Mouse (Mus musculus) intestine, embryonic 16.5 days (tissue): ENCODE data around the gene Fcor. TPM values are rescaled to one million over a fixed set of nuclear protein-coding genes. Genes with fewer than 3 reads are reported as not detected.

ENCODE experiments used
- ATAC-seq: fragments of 200-750 bp; cut with Nextera tagmentation; 2 replicates; pipeline ENCODE4 v1.8.0; 2017; ENCODE audit warnings: moderate TSS enrichment, moderate library complexity
- H3K27ac ChIP-seq: fragments of 300-500 bp; sonication (generic); 2 replicates; pipeline ENCODE4 v1.5.1; 2014; ENCODE audit warnings: mild to moderate bottlenecking, low read length
- H3K27me3 ChIP-seq: fragments of 300-500 bp; sonication (generic); replicated peaks from 2 replicates; pipeline ENCODE4 v1.6.1; 2014; ENCODE audit warnings: low read length, control low read depth, mixed read lengths; ENCODE audit not compliant: control insufficient read depth, insufficient read depth
- H3K36me3 ChIP-seq: fragments of 300-500 bp; sonication (generic); 2 replicates; pipeline ENCODE4 v1.6.1; 2014; ENCODE audit warnings: low read length, control low read depth; ENCODE audit not compliant: control insufficient read depth, insufficient read depth
- H3K4me1 ChIP-seq: fragments of 300-500 bp; sonication (generic); 2 replicates; pipeline ENCODE4 v1.6.1; 2014; ENCODE audit warnings: low read length, control low read depth, mixed read lengths; ENCODE audit not compliant: control insufficient read depth, insufficient read depth
- H3K4me2 ChIP-seq: fragments of 300-500 bp; sonication (generic); 2 replicates; pipeline ENCODE4 v1.6.1; 2014; ENCODE audit warnings: low read depth, low read length, control low read depth
- H3K4me3 ChIP-seq: fragments of 300-500 bp; sonication (generic); 2 replicates; pipeline ENCODE4 v1.5.1; 2014; ENCODE audit warnings: mild to moderate bottlenecking, low read length
- H3K9ac ChIP-seq: fragments of 300-500 bp; sonication (generic); 2 replicates; pipeline ENCODE4 v1.6.1; 2014; ENCODE audit warnings: low read depth, low read length
- H3K9me3 ChIP-seq: fragments of 300-500 bp; sonication (generic); 2 replicates; pipeline ENCODE4 v1.6.1; 2016; ENCODE audit warnings: low read length, control low read depth; ENCODE audit not compliant: control insufficient read depth
- WGBS: fragments of 180-500 bp; shearing (Covaris S2); extraction: QIAGEN DNeasy Blood & Tissue Kit; methylation state at CpG from one replicate; pipeline ENCODE4 v1.1.7; 2014; 5-methylcytosine and 5-hydroxymethylcytosine counted together
- polyA plus RNA-seq: library from polyadenylated mRNA; unstranded; fragments of >200 nt; fragmentation: Nextera tagmentation; extraction: Ambion mirVana; gene quantifications from 2 replicates; pipeline ENCODE4 v1.2.1, GENCODE M21; 2015

Fcor gene
- polyA plus RNA-seq, 1 experiment from 2014 or later: 7.3 TPM

- Histone ChIP-seq H3K9ac (peak overlapping the region; percentile 86), H3K9me3 (no peaks in the 10 kb centered on the region), H3K4me1 (peaks cover 11% of the 10 kb centered on the region), H3K36me3 (peaks cover 18% of the 10 kb centered on the region), H3K27me3 (no peaks in the 10 kb centered on the region), H3K4me2 (peak overlapping the region; percentile 80), H3K4me3 (peak overlapping the region; percentile 70), H3K27ac (peak overlapping the region; percentile 97)
- peak; percentile 20 for ATAC-seq
- 2% methylated on average over 15 of the region's 15 CpGs for WGBS
Observed at GRCm38 (mm10) chr8:3676993-3677579, 4.9 kb upstream of the Fcor start.

- 1% methylated on average over 60 of the region's 61 CpGs for WGBS
- peaks cover 11% of the 10 kb centered on the region for H3K4me1 ChIP-seq
- H3K4me2 ChIP-seq: peak within 1 kb of the TSS; percentile 80
- no peaks in the 10 kb centered on the region for H3K9me3 ChIP-seq
- ATAC-seq: peak; percentile 90
- H3K4me3 ChIP-seq: peak within 1 kb of the TSS; percentile 70
- peak within 1 kb of the TSS; percentile 97 for H3K27ac ChIP-seq
- no peaks in the 10 kb centered on the region for H3K27me3 ChIP-seq
- H3K9ac ChIP-seq: peak within 1 kb of the TSS; percentile 86
- H3K36me3 ChIP-seq: peaks cover 16% of the 10 kb centered on the region
Observed at GRCm38 (mm10) chr8:3676131-3676992, 4.2 kb upstream of the Fcor start, which contains the start of gene Trappc5. TSS of gene Trappc5 (plus strand) at chr8:3676299.

- Histone ChIP-seq H3K27ac (no peak overlapping the region), H3K4me3 (no peak overlapping the region), H3K4me1 (peaks cover 11% of the 10 kb centered on the region), H3K9me3 (no peaks in the 10 kb centered on the region), H3K9ac (no peak overlapping the region), H3K4me2 (no peak overlapping the region), H3K36me3 (peaks cover 10% of the 10 kb centered on the region), H3K27me3 (no peaks in the 10 kb centered on the region)
- 52% methylated on average over 3 of the region's 3 CpGs for WGBS
- no peak for ATAC-seq
Observed at GRCm38 (mm10) chr8:3674671-3675070, 2.5 kb upstream of the Fcor start.

- no peak for ATAC-seq
- H3K4me2 ChIP-seq: no peak overlapping the region
Observed at GRCm38 (mm10) chr8:3670388-3670787, 1.8 kb downstream of the Fcor start.

GRCm38 (mm10) chr8:3665507-3665906, 6.7 kb downstream of the Fcor start, which contains the start of gene Mcemp1:
TSS of gene Mcemp1 (plus strand) at chr8:3665754.
- Histone ChIP-seq H3K4me2 (no peak within 1 kb of the TSS), H3K4me3 (no peak within 1 kb of the TSS), H3K4me1 (no peaks in the 10 kb centered on the region), H3K9me3 (no peaks in the 10 kb centered on the region), H3K36me3 (no peaks in the 10 kb centered on the region), H3K9ac (no peak within 1 kb of the TSS), H3K27ac (no peak within 1 kb of the TSS), H3K27me3 (no peaks in the 10 kb centered on the region)
- WGBS: 74% methylated on average over 6 of the region's 6 CpGs
- ATAC-seq: no peak

More at GRCm38 (mm10) chr8:3670388-3670787, 1.8 kb downstream of the Fcor start:
- H3K27ac ChIP-seq: no peak overlapping the region
- H3K9me3 ChIP-seq: no peaks in the 10 kb centered on the region
- H3K4me3 ChIP-seq: no peak overlapping the region
- H3K27me3 ChIP-seq: no peaks in the 10 kb centered on the region
- H3K9ac ChIP-seq: no peak overlapping the region
- no peaks in the 10 kb centered on the region for H3K36me3 ChIP-seq
- 77% methylated on average over 2 of the region's 2 CpGs for WGBS
- no peaks in the 10 kb centered on the region for H3K4me1 ChIP-seq

- no peaks in the 10 kb centered on the region for H3K27me3 ChIP-seq
- H3K9ac ChIP-seq: no peak overlapping the region
- H3K4me3 ChIP-seq: no peak overlapping the region
- 55% methylated on average over 5 of the region's 5 CpGs for WGBS
- no peaks in the 10 kb centered on the region for H3K36me3 ChIP-seq
- H3K9me3 ChIP-seq: no peaks in the 10 kb centered on the region
- H3K4me1 ChIP-seq: no peaks in the 10 kb centered on the region
- no peak overlapping the region for H3K4me2 ChIP-seq
- ATAC-seq: no peak
- no peak overlapping the region for H3K27ac ChIP-seq
Observed at GRCm38 (mm10) chr8:3664405-3664804, 7.8 kb downstream of the Fcor start.

GRCm38 (mm10) chr8:3660889-3661288, 11.3 kb downstream of the Fcor start:
- Histone ChIP-seq H3K27me3 (no peaks in the 10 kb centered on the region), H3K36me3 (no peaks in the 10 kb centered on the region), H3K9me3 (no peaks in the 10 kb centered on the region), H3K4me3 (no peak overlapping the region), H3K27ac (no peak overlapping the region), H3K9ac (no peak overlapping the region), H3K4me2 (no peak overlapping the region), H3K4me1 (no peaks in the 10 kb centered on the region)
- 75% methylated on average over 8 of the region's 8 CpGs for WGBS
- ATAC-seq: no peak

- H3K4me3 ChIP-seq: no peak overlapping the region
- H3K36me3 ChIP-seq: no peaks in the 10 kb centered on the region
- H3K9me3 ChIP-seq: no peaks in the 10 kb centered on the region
- no peak overlapping the region for H3K4me2 ChIP-seq
- ATAC-seq: no peak
- WGBS: 31% methylated on average over 7 of the region's 7 CpGs
- H3K9ac ChIP-seq: no peak overlapping the region
- no peaks in the 10 kb centered on the region for H3K4me1 ChIP-seq
- no peaks in the 10 kb centered on the region for H3K27me3 ChIP-seq
- H3K27ac ChIP-seq: no peak overlapping the region
Observed at GRCm38 (mm10) chr8:3656725-3657381, 15.3 kb downstream of the Fcor start.

GRCm38 (mm10) chr8:3655526-3655925, 16.6 kb downstream of the Fcor start, which contains the start of gene Retn:
TSS of gene Retn (plus strand) at chr8:3655770.
- no peaks in the 10 kb centered on the region for H3K27me3 ChIP-seq
- 59% methylated on average over 3 of the region's 3 CpGs for WGBS
- no peak for ATAC-seq
- H3K9ac ChIP-seq: no peak within 1 kb of the TSS
- no peaks in the 10 kb centered on the region for H3K9me3 ChIP-seq
- no peak within 1 kb of the TSS for H3K4me3 ChIP-seq
- no peak within 1 kb of the TSS for H3K27ac ChIP-seq
- H3K4me2 ChIP-seq: no peak within 1 kb of the TSS
- no peaks in the 10 kb centered on the region for H3K4me1 ChIP-seq
- no peaks in the 10 kb centered on the region for H3K36me3 ChIP-seq
